ENCODE assay signal across 25 mouse cellular contexts in genomic region chr3:152563833-152564232, GRCm38 (mm10).
"Had no signal": no experiment of that assay in that cellular context is flagged by ENCODE, and none has a peak within 500 bp of the region (broad histone marks: within the 10 kb centered on the region; RNA-seq: fewer than 3 reads in every experiment).

No protein-coding gene starts in this region.

- ATAC-seq: hindbrain, embryonic 16.5 days; inflammation-experienced regulatory T-cells, adult 6 months; intestine, embryonic 15.5 days; intestine, postnatal 0 days had no signal

- H3K36me3 ChIP-seq: heart, embryonic 10.5 days; heart, embryonic 13.5 days; heart, embryonic 15.5 days; hindbrain, embryonic 10.5 days; hindbrain, embryonic 12.5 days; intestine, embryonic 15.5 days; limb, embryonic 10.5 days; limb, embryonic 12.5 days had no signal

- H3K27ac ChIP-seq: gastrocnemius, adult 2 months; heart, adult 2 months; heart, embryonic 10.5 days; heart, embryonic 13.5 days; heart, embryonic 15.5 days; hindbrain, embryonic 10.5 days; hindbrain, embryonic 12.5 days; hindbrain, embryonic 14.5 days; intestine, embryonic 15.5 days; layer of hippocampus, adult 2 months; left cerebral cortex, adult 2 months; limb, embryonic 10.5 days; limb, embryonic 12.5 days; liver, embryonic 14.5 days had no signal

- H3K9me3 ChIP-seq: heart, embryonic 10.5 days; heart, embryonic 13.5 days; heart, embryonic 15.5 days; hindbrain, embryonic 10.5 days; hindbrain, embryonic 12.5 days; intestine, embryonic 15.5 days; limb, embryonic 10.5 days; limb, embryonic 12.5 days had no signal

- H3K27me3 ChIP-seq: heart, embryonic 13.5 days; heart, embryonic 15.5 days; hindbrain, embryonic 12.5 days; intestine, embryonic 15.5 days; limb, embryonic 12.5 days had no signal

- H3K4me3 ChIP-seq: gastrocnemius, adult 2 months; heart, adult 2 months; heart, embryonic 10.5 days; heart, embryonic 13.5 days; heart, embryonic 15.5 days; hindbrain, embryonic 10.5 days; hindbrain, embryonic 12.5 days; intestine, embryonic 15.5 days; layer of hippocampus, adult 2 months; left cerebral cortex, adult 2 months; limb, embryonic 10.5 days; limb, embryonic 12.5 days had no signal

- H3K9ac ChIP-seq: heart, embryonic 13.5 days; heart, embryonic 15.5 days; hindbrain, embryonic 12.5 days; hindbrain, embryonic 14.5 days; intestine, embryonic 15.5 days; limb, embryonic 12.5 days; liver, embryonic 14.5 days had no signal

- DNase-seq: gastrocnemius, adult 2 months; gastrocnemius, postnatal 10 days; gastrocnemius, postnatal 25 days; heart, adult 2 months; heart, postnatal 14 days; heart, postnatal 4 days; kidney, adult 18-20 months; kidney, adult 8-10 months; kidney, postnatal 14 days; kidney, postnatal 4 days had no signal

- H3K4me2 ChIP-seq: heart, embryonic 13.5 days; heart, embryonic 15.5 days; hindbrain, embryonic 12.5 days; hindbrain, embryonic 14.5 days; intestine, embryonic 15.5 days; limb, embryonic 12.5 days had no signal

- H3K4me1 ChIP-seq: hindbrain, embryonic 12.5 days; limb, embryonic 12.5 days had no signal
